26 mouse cellular contexts compared by ENCODE assay signal in the genomic region with DNA sequence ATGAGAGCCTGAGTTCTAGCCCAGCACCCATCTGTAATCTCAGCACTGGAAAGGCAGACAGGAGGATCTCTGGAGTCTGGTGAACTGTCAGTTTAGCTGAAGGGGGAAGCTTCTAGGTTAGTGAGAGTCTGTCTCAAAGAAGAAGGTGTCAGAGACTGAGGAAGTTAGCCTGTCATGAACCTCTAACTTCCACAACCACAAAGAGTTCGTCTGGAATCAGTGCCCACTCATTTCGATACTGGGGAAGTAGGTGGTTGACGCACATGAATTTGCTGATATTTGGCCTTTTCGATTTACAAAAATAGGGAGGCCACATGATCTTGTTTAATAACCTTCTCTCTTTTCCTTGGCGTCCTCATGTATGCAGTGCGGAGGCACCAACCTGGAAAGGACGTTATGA. TPM values are rescaled to one million over a fixed set of nuclear protein-coding genes. Genes with fewer than 3 reads are reported as not detected.
DNase-seq lines count a peak whose midpoint lies in the region; ATAC-seq and TF ChIP-seq lines count a peak whose summit lies in the region.
"Had no signal": no experiment of that assay in that cellular context is flagged by ENCODE, and none has a peak within 500 bp of the region (broad histone marks: within the 10 kb centered on the region; RNA-seq: fewer than 3 reads in every experiment).

No protein-coding gene starts in this region.

- no peaks in the 10 kb centered on the region for H3K36me3 ChIP-seq in lung, postnatal 0 days (ENCODE audit: insufficient read depth, low read length)
- no peaks in the 10 kb centered on the region for H3K36me3 ChIP-seq in forebrain, embryonic 14.5 days (ENCODE audit: control insufficient read depth, insufficient read depth, low read length)
- H3K36me3 ChIP-seq: embryonic facial prominence, embryonic 15.5 days; forebrain, embryonic 15.5 days; heart, embryonic 10.5 days; limb, embryonic 15.5 days; midbrain, embryonic 13.5 days; neural tube, embryonic 12.5 days; stomach, embryonic 15.5 days had no signal

- no peaks in the 10 kb centered on the region for H3K27me3 ChIP-seq in lung, postnatal 0 days (replicated peaks; ENCODE audit: insufficient read depth, low read length)
- no peaks in the 10 kb centered on the region for H3K27me3 ChIP-seq in forebrain, embryonic 14.5 days (replicated peaks; ENCODE audit: control insufficient read depth, insufficient read depth, low read length)
- H3K27me3 ChIP-seq: embryonic facial prominence, embryonic 15.5 days; forebrain, embryonic 15.5 days; limb, embryonic 15.5 days; midbrain, embryonic 13.5 days; neural tube, embryonic 12.5 days; stomach, embryonic 15.5 days had no signal

- no peak for TF ChIP-seq CTCF in lung, postnatal 0 days (IDR thresholded peaks at IDR 0.05)

- H3K4me1 ChIP-seq in lung, postnatal 0 days (ENCODE audit: insufficient read depth, low read depth, low read length), result no peaks in the 10 kb centered on the region
- H3K4me1 ChIP-seq in forebrain, embryonic 14.5 days (ENCODE audit: control insufficient read depth, insufficient read depth, low read length), result no peaks in the 10 kb centered on the region
- H3K4me1 ChIP-seq: embryonic facial prominence, embryonic 15.5 days; limb, embryonic 15.5 days; midbrain, embryonic 13.5 days; neural tube, embryonic 12.5 days; stomach, embryonic 15.5 days had no signal

- H3K4me3 ChIP-seq in lung, postnatal 0 days (ENCODE audit: low read depth, low read length), result no peak overlapping the region
- H3K4me3 ChIP-seq in forebrain, embryonic 14.5 days (ENCODE audit: low read depth, low read length), result no peak overlapping the region
- H3K4me3 ChIP-seq: embryonic facial prominence, embryonic 15.5 days; forebrain, embryonic 15.5 days; heart, embryonic 10.5 days; limb, embryonic 15.5 days; megakaryocyte, embryonic 14.5 days; midbrain, embryonic 13.5 days; neural tube, embryonic 12.5 days; stomach, embryonic 15.5 days had no signal

- no peak overlapping the region for H3K9ac ChIP-seq in lung, postnatal 0 days (replicated peaks; ENCODE audit: low read depth)
- no peak overlapping the region for H3K9ac ChIP-seq in forebrain, embryonic 14.5 days (ENCODE audit: low read length)
- H3K9ac ChIP-seq: embryonic facial prominence, embryonic 15.5 days; forebrain, embryonic 15.5 days; limb, embryonic 15.5 days; midbrain, embryonic 13.5 days; neural tube, embryonic 12.5 days; stomach, embryonic 15.5 days had no signal

- intact Hi-C loops in heart, postnatal 14 days (cut with DNase I), result no loop called here

- H3K27ac ChIP-seq in lung, postnatal 0 days (ENCODE audit: low read length), result no peak overlapping the region
- no peak overlapping the region for H3K27ac ChIP-seq in forebrain, embryonic 14.5 days (ENCODE audit: low read depth, low read length)
- H3K27ac ChIP-seq: embryonic facial prominence, embryonic 15.5 days; forebrain, embryonic 15.5 days; heart, embryonic 10.5 days; hindbrain, postnatal 0 days; limb, embryonic 15.5 days; midbrain, embryonic 13.5 days; neural tube, embryonic 12.5 days; stomach, embryonic 15.5 days had no signal

- ATAC-seq in lung, postnatal 0 days, result no peak
- ATAC-seq in monocyte, adult 5-6 weeks (replicated peaks; ENCODE audit: insufficient number of reproducible peaks, low FRiP score, low TSS enrichment, poor library complexity, severe bottlenecking), result peak; percentile 68
- no peak for ATAC-seq in forebrain, embryonic 14.5 days
- ATAC-seq: forebrain, embryonic 15.5 days; hindbrain, postnatal 0 days; intestine, embryonic 16.5 days; midbrain, embryonic 13.5 days had no signal

- no peaks in the 10 kb centered on the region for H3K9me3 ChIP-seq in lung, postnatal 0 days (ENCODE audit: low read length)
- H3K9me3 ChIP-seq in forebrain, embryonic 14.5 days (replicated peaks; ENCODE audit: control insufficient read depth, low read length), result no peaks in the 10 kb centered on the region
- H3K9me3 ChIP-seq: embryonic facial prominence, embryonic 15.5 days; forebrain, embryonic 15.5 days; heart, embryonic 10.5 days; limb, embryonic 15.5 days; megakaryocyte, embryonic 14.5 days; midbrain, embryonic 13.5 days; neural tube, embryonic 12.5 days; stomach, embryonic 15.5 days had no signal

- peak; percentile 31 to 41 for DNase-seq in heart, adult 9 months (ENCODE audit: low spot score in 2 of 2)
- no peak for DNase-seq in heart, postnatal 14 days
- peak; percentile 22 for DNase-seq in lung, postnatal 0 days (ENCODE audit: low spot score)
- no peak for DNase-seq in lung, postnatal 10 days
- peak; percentile 24 for DNase-seq in c-Kit-positive CD71-negative TER-119-negative erythroid progenitor cells, embryonic 14.5 days (ENCODE audit: low read depth)
- no peak for DNase-seq in testis, postnatal 14 days (ENCODE audit: low spot score)
- DNase-seq in forebrain, embryonic 14.5 days (ENCODE audit: low spot score), result no peak
- DNase-seq: adrenal gland, postnatal 36 days; cerebellum, adult 2 months; cerebellum, postnatal 36 days; kidney, postnatal 25 days; left cerebral cortex, postnatal 4 days; retina, postnatal 1 day; right cerebral cortex, postnatal 4 days; thymus, adult 2 months had no signal

- 82% methylated on average over 7 of the region's 7 CpGs for WGBS in lung, postnatal 0 days
- WGBS in forebrain, embryonic 14.5 days, result 94% methylated on average over 7 of the region's 7 CpGs

- no peak overlapping the region for H3K4me2 ChIP-seq in lung, postnatal 0 days (replicated peaks; ENCODE audit: low read depth, low read length)
- no peak overlapping the region for H3K4me2 ChIP-seq in forebrain, embryonic 14.5 days (ENCODE audit: low read length)
- H3K4me2 ChIP-seq: embryonic facial prominence, embryonic 15.5 days; forebrain, embryonic 15.5 days; limb, embryonic 15.5 days; midbrain, embryonic 13.5 days; neural tube, embryonic 12.5 days; stomach, embryonic 15.5 days had no signal

- TF ChIP-seq EP300 in lung, postnatal 0 days (IDR thresholded peaks at IDR 0.05), result no peak

RNA-seq across cellular contexts. Expression of a gene that starts 28.7 kb away (rescaled TPM):
- 10 to 100 TPM; 67.5 to 78.8 TPM for total RNA-seq in heart, postnatal 14 days (2021)
- 116 and 151 TPM in 2 replicates for polyA plus RNA-seq in lung, postnatal 0 days (2015; fragmentation: Nextera tagmentation; extraction: Ambion mirVana)
- 147 to 253 TPM (median 230 TPM) in 3 replicates for total RNA-seq in monocyte, adult 5-6 weeks (2017)
- 17.7 and 17.9 TPM in 2 replicates for polyA plus RNA-seq in forebrain, embryonic 14.5 days (2014; fragmentation: Nextera tagmentation; extraction: Ambion mirVana)

Comparison
In these comparisons a context has a peak if more than half of its experiments do, and no peak if none do; other contexts are left out.
1. DNase-seq: peak in heart, adult 9 months (2 of 2), lung, postnatal 0 days (single experiment) and c-Kit-positive CD71-negative TER-119-negative erythroid progenitor cells, embryonic 14.5 days (single experiment); none in heart, postnatal 14 days (0 of 2), lung, postnatal 10 days (single experiment), testis, postnatal 14 days (single experiment) and forebrain, embryonic 14.5 days (single experiment).